Mouse (Mus musculus) adrenal gland, postnatal 14 days (tissue): ENCODE data around the gene Mcm6. TPM values are rescaled to one million over a fixed set of nuclear protein-coding genes. Genes with fewer than 3 reads are reported as not detected.
"Not testable (repeated sequence)": the region's sequence is repeated elsewhere in the genome, so short reads cannot be mapped to it uniquely, and the experiment has no call there.

Experiments
- DNase-seq: peaks from one replicate; pipeline ENCODE4 v3.0.0; 2021; ENCODE audit warnings: mixed read lengths
- total RNA-seq: library from RNA; stranded (reverse); gene quantifications from 2 replicates; pipeline ENCODE4 v1.2.3, GENCODE M21; 2021

Gene Mcm6
- total RNA-seq, 1 experiment from 2014 or later = 56.3 TPM

- no peak for DNase-seq
Measured at GRCm38 (mm10) chr1:128337708-128338320, 21.6 kb downstream of the Mcm6 start.

GRCm38 (mm10) chr1:128330313-128330712 lies 29.2 kb downstream of the Mcm6 start:
- no peak for DNase-seq

DNA sequence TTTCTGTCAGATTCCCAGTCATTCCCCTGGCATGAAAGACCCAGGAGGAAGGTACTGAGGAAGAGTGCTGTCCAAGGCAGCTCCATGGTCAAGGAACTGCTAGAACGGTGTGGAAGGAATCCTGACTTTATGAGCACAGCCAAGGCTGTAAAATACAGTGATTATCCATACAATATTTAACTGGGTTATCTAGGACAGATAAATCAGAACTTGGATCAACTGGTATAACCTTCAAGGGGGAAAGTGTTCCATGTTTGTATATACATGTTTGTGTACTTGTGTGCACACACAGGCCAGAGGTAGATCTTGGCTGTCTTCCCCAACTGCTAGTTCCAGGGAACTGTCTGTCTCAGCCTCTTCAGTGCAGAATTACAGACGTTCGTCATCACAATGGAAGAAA lies 31.2 kb downstream of the Mcm6 start, which contains the start of gene Lct:
Gene Lct, minus strand, starts transcription at position 101 of the 400 bp plus-strand sequence.
- no peak for DNase-seq

DNA sequence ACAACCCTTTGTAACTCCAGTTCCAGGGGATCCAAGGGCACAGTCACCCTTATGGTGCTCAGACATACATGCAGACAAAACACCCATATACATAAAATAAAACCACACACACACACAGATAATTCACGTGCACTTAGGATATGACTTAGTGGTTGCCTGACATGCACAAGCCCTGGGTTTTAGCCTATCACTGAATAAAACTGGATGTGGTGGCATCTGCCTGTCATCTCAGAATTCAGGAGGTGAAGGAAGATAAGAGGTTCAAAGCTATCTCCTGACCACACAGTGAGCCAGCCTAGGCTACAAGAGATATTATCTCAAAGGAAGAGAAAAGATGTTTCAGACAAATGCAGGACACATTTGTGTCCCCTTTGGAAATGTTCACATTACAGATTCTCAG lies 32.3 kb downstream of the Mcm6 start:
- no peak for DNase-seq

DNA sequence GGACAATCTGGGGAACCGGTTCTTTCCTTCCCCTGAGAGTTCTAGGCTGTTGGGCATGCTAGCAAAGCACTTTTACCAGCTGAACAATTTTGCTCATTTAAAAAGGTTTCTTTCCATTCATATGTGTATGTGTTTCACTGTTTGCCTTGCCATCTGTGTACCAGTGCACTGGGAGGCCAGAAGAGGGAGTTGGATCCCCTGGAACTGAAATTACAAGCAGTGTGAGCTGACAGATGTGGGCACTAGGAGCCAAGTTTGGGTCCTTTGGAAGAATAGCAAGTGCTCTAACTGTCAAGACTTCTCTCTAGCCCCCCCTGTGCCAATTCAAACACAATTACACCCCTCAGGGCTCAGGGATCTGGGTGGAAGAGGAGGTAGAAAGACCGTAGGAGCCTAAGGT lies 34.7 kb downstream of the Mcm6 start:
- DNase-seq = no peak

DNA sequence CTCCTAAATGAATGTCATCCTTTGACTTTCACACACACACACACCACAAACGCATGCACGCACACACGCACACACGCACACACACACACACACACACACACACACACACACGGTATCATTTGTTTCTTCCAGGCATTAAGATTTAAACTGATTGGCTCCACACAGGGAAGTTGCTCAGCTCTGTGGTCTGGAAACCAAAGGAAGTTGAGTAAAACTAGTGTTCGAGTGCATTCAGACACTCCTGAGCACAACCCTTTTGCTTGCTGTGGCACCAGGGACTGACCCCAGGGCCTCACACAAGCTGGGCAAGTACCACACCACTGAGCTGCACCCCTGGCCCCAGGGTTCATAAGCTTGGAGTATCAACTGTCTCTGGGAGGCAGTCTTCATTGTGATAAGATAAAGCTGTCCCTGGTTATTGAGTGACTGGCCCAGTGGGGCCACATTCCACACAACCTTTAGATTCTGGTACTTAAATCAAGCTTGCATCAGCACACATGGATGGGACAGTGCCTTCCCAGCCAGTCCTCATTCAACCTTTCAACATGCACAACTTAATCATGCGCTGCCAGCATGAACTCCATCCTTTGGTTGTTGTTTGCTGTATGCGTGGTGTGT lies 36.3 kb downstream of the Mcm6 start:
- no peak for DNase-seq

- not testable (repeated sequence) for DNase-seq
Measured at GRCm38 (mm10) chr1:128319266-128319665, 40.2 kb downstream of the Mcm6 start.

DNA sequence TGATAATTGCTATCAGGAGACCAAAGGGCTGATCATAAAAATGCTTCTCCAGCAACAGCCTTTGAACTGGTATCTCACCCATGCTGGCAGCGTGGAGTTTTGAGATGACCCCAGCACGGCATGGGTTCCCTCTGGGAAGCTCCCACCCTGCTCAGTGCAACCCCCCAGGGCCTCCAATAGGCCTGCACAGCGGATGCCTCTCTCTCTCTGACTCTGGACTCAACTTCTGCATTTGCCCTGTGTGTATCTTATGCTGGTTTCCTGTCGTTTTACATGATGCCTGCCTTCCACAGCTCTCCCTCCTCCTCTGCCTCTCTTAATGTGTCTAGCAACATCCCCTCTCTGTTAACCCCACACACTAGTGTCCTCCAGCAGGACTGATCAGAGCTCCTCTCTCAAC lies 44.8 kb downstream of the Mcm6 start:
- DNase-seq = no peak

DNA sequence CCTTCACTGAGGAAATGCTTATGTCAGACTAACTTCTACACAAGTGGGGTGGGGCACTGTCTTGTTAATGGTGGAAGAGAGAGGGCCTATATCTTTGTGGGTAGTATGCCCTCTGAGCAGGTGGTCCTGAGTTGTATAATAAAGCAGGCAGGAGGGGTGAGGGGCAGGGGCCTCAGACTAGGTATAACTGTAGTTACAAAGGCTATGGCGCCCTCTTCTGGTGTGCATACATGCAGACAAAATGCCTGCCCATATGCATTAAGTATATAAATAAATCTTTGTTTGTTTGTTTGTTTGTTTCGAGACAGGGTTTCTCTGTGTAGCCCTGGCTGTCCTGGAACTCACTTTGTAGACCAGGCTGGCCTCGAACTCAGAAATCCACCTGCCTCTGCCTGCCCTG lies 50.4 kb downstream of the Mcm6 start:
- no peak for DNase-seq

GRCm38 (mm10) chr1:128303900-128304299 lies 55.6 kb downstream of the Mcm6 start:
- DNase-seq = no peak

- DNase-seq = no peak
Measured at GRCm38 (mm10) chr1:128295717-128296528, 63.5 kb downstream of the Mcm6 start.

DNA sequence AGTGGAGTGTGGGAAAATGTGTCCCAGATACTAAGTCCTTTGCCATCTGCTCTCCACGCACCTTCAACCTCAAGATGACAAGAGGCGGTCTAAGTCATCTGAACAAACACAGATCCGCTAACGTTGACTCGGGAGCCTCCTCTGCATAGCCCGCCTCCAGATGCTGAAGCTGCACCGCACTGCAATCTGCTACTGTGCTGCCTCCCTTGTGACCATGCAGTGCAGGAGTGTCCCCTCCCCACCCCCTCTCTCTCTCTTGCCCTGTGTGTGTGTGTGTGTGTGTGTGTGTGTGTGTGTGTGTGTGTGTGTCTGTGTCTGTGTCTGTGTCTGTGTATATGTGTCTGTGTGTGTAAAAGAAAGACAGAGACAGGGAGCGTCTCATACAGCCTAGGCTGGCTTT lies 64.2 kb downstream of the Mcm6 start:
- no peak for DNase-seq

- DNase-seq = no peak
Measured at GRCm38 (mm10) chr1:128293524-128293923, 65.9 kb downstream of the Mcm6 start.

DNA sequence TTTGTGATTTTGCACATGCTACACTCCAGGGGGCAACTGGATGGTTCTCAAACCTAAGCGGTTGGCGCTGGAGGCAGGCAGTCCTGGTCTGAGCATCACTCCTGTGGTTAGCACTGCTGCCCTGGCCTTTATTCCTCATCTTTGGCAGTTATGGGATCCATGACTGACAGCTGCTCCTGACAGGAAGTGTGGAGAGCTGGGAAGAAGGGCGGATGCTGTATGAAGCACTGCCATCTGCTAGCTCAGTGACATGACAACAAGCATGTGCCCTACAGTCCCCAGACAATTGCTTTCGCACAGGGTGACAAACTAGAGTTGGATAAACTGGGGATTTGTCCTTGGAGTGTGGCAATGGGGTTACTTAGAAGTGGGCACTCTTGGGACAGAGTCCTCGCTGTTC lies 69.2 kb downstream of the Mcm6 start:
- DNase-seq = no peak

DNA sequence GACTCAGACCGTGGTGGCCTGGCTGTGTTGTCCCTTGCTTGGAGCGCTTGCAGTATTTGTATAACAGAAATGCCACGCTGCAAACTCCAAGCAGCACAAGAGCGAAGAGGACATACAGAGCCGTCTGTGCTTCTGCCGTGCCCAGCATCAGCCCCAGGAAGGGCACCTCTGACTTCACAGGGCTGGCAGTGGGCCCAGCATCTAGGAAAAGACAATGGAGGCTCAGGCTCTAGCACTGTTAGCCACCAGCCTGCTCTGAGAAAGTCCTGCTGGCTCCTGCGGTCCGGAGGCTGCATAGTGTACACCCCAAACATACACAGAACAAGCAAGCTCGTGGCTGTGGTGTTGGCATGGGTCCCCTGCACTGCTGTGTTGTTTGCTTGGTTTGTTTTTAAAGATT lies 74.3 kb downstream of the Mcm6 start:
- DNase-seq = no peak

GRCm38 (mm10) chr1:128284157-128284690 lies 75.2 kb downstream of the Mcm6 start:
- no peak for DNase-seq

DNA sequence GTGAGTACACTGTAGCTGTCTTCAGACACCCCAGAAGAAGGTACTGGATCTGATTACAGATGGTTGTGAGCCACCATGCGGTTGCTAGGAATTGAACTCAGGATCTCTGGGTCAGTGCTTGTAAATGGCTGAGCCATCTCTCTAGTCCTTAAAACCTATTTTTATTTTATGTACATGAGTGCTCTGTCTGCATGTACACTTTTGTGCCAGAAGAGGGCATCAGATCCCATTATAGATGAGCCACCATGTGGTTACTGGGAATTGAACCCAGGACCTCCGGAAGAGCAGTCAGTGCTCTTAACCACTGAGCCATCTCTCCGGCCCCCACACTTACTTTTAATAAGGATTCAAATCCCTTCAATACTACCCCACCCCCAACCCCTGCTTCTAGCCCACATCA lies 76.5 kb downstream of the Mcm6 start:
- DNase-seq = no peak

DNA sequence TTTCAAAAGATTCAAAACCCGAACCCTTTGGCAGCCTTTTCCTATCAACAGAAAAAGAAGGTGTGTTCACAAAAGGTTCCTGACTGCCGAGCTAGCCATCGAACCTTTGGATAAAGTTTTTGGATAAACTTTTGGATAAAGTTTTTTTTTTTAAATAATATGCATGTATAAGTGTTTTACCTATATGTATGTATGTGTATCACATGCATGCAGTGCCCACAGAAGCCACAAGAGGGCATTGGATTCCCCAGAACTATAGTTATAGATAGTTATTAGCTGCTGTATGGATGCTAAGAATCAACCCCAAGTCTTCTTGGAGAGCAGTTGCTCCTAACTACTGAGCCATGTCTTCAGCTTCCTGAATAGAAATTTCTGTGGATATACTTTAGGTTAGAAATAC lies 77.7 kb downstream of the Mcm6 start:
- no peak for DNase-seq

Other genes starting within 250 kb of the Mcm6 start
- gene Ubxn4, start 115.7 kb downstream of the Mcm6 start, total RNA-seq = 62.2 and 62.9 TPM in 2 replicates
- 0.08 and 0.11 TPM in 2 replicates for gene Lct, start 31.3 kb downstream of the Mcm6 start, total RNA-seq
- gene Dars, start 57.7 kb upstream of the Mcm6 start, total RNA-seq = 85.9 and 87.5 TPM in 2 replicates
- 39.7 and 49.8 TPM in 2 replicates for gene Cxcr4, start 232.6 kb upstream of the Mcm6 start, total RNA-seq